Mouse (Mus musculus) kidney, embryonic 15.5 days (tissue): Measurements from ENCODE around the gene Phospho2. TPM values are rescaled to one million over a fixed set of nuclear protein-coding genes. Genes with fewer than 3 reads are reported as not detected.
"Not testable (repeated sequence)": the region's sequence is repeated elsewhere in the genome, so short reads cannot be mapped to it uniquely, and the experiment has no call there.

Source experiments
- ATAC-seq: fragments of 200-750 bp; cut with Nextera tagmentation; replicated peaks from 2 replicates; pipeline ENCODE4 v1.8.0; 2017; ENCODE audit warnings: moderate TSS enrichment; ENCODE audit not compliant: low FRiP score
- H3K27ac ChIP-seq: fragments of 300-500 bp; sonication (generic); 2 replicates; pipeline ENCODE4 v1.5.1; 2015; ENCODE audit warnings: mild to moderate bottlenecking, inconsistent platforms
- H3K27me3 ChIP-seq: fragments of 300-500 bp; sonication (generic); 2 replicates; pipeline ENCODE4 v1.6.1; 2015; ENCODE audit warnings: inconsistent platforms
- H3K36me3 ChIP-seq: fragments of 300-500 bp; sonication (generic); 2 replicates; pipeline ENCODE4 v1.6.1; 2015; ENCODE audit warnings: inconsistent platforms
- H3K4me1 ChIP-seq: fragments of 300-500 bp; sonication (generic); 2 replicates; pipeline ENCODE4 v1.6.1; 2015; ENCODE audit warnings: inconsistent platforms
- H3K4me2 ChIP-seq: fragments of 300-500 bp; sonication (generic); 2 replicates; pipeline ENCODE4 v1.6.1; 2015; ENCODE audit warnings: moderate library complexity, mild to moderate bottlenecking, inconsistent platforms
- H3K4me3 ChIP-seq: fragments of 300-500 bp; sonication (generic); replicated peaks from 2 replicates; pipeline ENCODE4 v1.5.1; 2015; ENCODE audit warnings: mild to moderate bottlenecking, inconsistent platforms
- H3K9ac ChIP-seq: fragments of 300-500 bp; sonication (generic); 2 replicates; pipeline ENCODE4 v1.6.1; 2015; ENCODE audit warnings: mild to moderate bottlenecking, inconsistent platforms
- H3K9me3 ChIP-seq: fragments of 300-500 bp; sonication (generic); replicated peaks from 2 replicates; pipeline ENCODE4 v1.6.1; 2016; ENCODE audit warnings: inconsistent platforms
- WGBS: fragments of 180-500 bp; shearing (Covaris S2); methylation state at CpG from one replicate; pipeline ENCODE4 v1.1.7; 2015; ENCODE audit warnings: mixed read lengths; 5-methylcytosine and 5-hydroxymethylcytosine counted together
- polyA plus RNA-seq: library from polyadenylated mRNA; unstranded; fragments of >200 nt; fragmentation: Nextera tagmentation; extraction: Ambion mirVana; gene quantifications from 2 replicates; pipeline ENCODE4 v1.2.1, GENCODE M21; 2015

The Phospho2 gene
- polyA plus RNA-seq, 1 experiment from 2014 or later, result 22.6 TPM

DNA sequence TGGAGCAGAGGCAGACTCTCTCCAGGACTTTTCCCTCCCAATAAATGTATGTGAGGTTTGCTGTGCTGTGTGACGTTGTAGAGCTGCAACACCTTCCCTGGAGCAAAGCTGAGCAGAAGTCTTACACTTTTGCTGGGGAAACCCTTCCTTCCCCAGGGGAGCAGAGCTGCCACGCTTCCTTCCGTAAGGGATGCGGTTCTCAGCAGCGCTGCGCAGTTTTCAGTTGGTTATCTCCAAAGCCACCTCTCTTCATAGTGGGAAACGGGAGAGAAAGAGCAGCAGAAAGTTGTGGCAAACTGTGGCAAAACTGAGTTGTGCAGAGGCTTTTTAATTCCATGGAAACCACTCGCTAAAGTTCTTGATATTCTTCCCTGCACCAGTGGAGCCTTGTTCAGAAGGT, 14.3 kb downstream of the Phospho2 start:
- H3K9ac ChIP-seq, result no peak overlapping the region
- 0 out of 2 replicates have a peak, but pooled peaks cover 3% of the 10 kb centered on the region for H3K4me1 ChIP-seq
- H3K9me3 ChIP-seq, result no peaks in the 10 kb centered on the region
- no peak overlapping the region for H3K4me2 ChIP-seq
- no peaks in the 10 kb centered on the region for H3K36me3 ChIP-seq
- 70% methylated on average over 8 of the region's 8 CpGs for WGBS
- no peaks in the 10 kb centered on the region for H3K27me3 ChIP-seq
- no peak overlapping the region for H3K27ac ChIP-seq
- no peak for ATAC-seq
- H3K4me3 ChIP-seq, result no peak overlapping the region

DNA sequence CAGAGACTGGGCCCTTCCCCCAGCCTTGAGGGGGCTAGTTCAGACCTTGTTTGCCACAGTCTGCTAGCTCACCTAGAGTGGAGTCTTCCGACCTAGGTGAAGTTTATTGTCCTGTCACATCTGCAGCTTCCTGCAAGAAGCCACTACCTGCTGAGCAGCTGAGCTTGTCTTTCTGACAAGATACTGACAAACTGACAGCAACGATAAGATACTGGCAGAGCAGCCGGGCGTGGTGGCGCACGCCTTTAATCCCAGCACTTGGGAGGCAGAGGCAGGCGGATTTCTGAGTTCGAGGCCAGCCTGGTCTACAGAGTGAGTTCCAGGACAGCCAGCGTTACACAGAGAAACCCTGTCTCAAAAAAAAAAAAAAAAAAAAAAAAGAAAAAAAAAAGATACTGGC, 15.2 kb downstream of the Phospho2 start:
- 86% methylated on average over 8 of the region's 9 CpGs for WGBS
- not testable (repeated sequence) for H3K36me3 ChIP-seq, H3K9me3 ChIP-seq, H3K4me3 ChIP-seq, H3K27me3 ChIP-seq, H3K9ac ChIP-seq, H3K4me2 ChIP-seq, H3K27ac ChIP-seq, ATAC-seq, H3K4me1 ChIP-seq

DNA sequence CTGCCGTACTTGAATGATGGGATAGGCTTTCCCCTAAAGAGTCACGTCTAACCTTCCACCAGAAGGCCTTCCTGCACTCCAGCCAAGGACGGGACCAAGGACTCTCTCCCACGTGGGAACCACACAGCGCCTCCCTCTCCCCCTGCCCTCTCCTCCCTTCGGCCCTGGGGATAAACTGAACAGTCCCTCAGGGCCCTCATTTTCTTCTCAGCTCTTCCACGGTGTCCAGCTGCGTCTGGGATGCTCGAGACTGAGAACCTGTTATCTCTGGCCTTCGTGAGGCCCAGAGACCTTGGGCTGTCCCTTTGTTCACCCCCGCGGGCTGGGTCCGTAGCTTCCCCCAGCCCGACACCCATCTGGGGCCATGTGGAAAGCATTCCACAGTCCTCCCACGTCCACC, 20.7 kb downstream of the Phospho2 start:
- Histone ChIP-seq H3K9me3 (0 out of 2 replicates have a peak, but pooled peaks cover 3% of the 10 kb centered on the region), H3K4me2 (no peak overlapping the region), H3K4me1 (no peaks in the 10 kb centered on the region), H3K36me3 (no peaks in the 10 kb centered on the region), H3K27ac (no peak overlapping the region), H3K27me3 (no peaks in the 10 kb centered on the region), H3K4me3 (no peak overlapping the region), H3K9ac (no peak overlapping the region)
- WGBS, result 66% methylated on average over 15 of the region's 15 CpGs
- ATAC-seq, result no peak

DNA sequence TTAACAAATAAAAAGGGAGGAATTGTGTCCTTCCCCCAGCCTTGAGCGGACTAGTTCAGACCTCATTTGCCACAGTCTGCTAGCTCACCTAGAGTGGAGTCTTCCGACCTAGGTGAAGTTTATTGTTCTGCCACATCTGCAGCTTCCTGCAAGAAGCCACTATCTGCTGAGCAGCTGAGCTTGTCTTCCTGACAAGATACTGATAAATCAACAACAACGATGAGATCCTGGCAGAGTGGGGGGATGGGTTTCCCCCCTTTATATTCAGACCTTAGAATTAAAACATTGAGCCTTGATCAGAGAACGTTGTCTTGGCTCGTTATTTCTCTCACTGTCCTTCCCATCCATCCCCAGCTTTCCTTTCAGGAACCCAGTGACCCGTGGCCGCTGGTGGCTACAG, 21.9 kb downstream of the Phospho2 start:
- H3K4me2 ChIP-seq, H3K9ac ChIP-seq, H3K27me3 ChIP-seq, H3K9me3 ChIP-seq, H3K4me3 ChIP-seq, H3K27ac ChIP-seq, H3K4me1 ChIP-seq, H3K36me3 ChIP-seq, ATAC-seq: not testable (repeated sequence)
- 61% methylated on average over 7 of the region's 7 CpGs for WGBS

DNA sequence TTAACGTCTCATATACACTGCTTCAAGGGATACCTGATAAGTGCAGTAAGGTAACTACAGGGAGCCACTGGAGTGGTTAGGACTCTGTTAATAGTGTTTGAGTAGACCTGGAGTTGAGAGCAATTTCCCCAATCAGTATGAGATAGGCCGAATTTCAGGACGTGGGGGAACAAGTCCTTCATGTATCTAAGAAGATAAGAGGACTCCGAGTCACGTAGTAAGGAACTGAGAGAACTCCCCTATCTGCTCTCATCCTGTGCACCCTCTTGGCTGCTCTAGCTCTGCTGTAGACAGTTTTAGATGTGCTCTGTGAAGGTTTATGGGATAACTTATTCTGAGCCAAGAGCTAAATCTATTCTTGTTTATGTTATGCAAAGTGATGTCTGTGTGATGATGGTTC, 27.2 kb downstream of the Phospho2 start:
- Histone ChIP-seq H3K4me2 (no peak overlapping the region), H3K9me3 (0 out of 2 replicates have a peak, but pooled peaks cover 3% of the 10 kb centered on the region), H3K9ac (no peak overlapping the region), H3K27me3 (no peaks in the 10 kb centered on the region), H3K36me3 (no peaks in the 10 kb centered on the region), H3K4me1 (peaks cover 4% of the 10 kb centered on the region; the same call in 1 of the 2 replicates), H3K27ac (no peak overlapping the region), H3K4me3 (no peak overlapping the region)
- WGBS, result 68% methylated on average over 5 of the region's 5 CpGs
- no peak for ATAC-seq

DNA sequence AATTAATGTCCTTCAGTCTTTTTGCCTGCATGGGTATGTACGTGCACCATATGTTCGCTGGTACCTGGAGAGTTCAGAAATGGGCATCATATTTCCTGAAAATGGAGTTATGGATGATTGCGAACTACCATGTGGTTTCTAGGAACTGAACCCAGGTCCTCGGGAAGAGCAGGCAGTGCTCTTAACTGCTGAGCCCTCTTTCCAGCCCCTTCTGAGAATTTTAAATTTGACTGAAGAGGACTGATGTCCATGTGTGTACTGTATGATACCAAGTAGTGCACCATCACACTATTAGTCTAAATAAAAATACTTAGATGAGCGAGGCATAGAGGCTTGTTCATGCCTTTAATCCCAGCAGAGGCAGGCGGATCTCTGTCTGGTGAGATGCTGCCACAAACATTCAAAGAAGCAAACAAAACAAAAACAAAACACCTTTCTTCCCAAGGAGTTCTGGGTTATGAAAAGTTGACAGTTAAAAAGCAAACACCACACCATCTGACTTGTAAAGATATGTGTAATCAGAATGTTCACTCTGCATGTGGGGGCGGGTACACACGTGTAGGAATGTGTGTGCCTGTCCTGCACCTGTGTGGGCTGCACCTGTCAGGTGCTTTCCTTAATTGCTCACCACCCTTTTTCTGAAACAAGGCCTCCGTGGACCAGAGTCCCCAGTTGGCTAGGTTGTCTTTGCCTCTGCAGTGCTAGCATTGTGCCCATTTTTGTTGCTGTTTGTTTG, 29.1 kb downstream of the Phospho2 start:
- Histone ChIP-seq H3K9ac (no peak overlapping the region), H3K4me3 (no peak overlapping the region), H3K36me3 (no peaks in the 10 kb centered on the region), H3K27me3 (no peaks in the 10 kb centered on the region), H3K4me2 (no peak overlapping the region), H3K4me1 (peaks cover 9% of the 10 kb centered on the region; the same call in 1 of the 2 replicates), H3K27ac (no peak overlapping the region), H3K9me3 (0 out of 2 replicates have a peak, but pooled peaks cover 1% of the 10 kb centered on the region)
- no peak for ATAC-seq
- WGBS, result 83% methylated on average over 9 of the region's 9 CpGs

DNA sequence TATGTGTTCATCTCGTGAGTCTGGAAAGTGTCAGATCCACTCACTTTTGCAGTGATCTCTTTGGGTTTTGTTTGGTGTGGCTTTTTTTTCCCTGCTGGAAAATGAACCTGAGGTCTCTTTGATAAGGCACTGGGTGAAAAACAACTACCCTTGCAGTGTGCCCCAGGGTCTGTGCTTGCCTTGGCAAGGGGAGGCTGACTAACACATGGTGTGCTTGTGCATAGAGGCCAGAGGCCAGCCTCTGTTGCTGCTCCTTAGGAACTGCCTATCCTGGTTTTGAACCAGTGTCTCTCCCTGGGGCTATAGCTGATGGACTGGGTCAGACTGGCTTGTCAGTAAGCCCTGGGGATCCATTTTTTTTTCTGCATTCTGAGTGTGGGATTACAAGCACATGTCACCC, 30.8 kb downstream of the Phospho2 start:
- Histone ChIP-seq H3K36me3 (peaks cover 9% of the 10 kb centered on the region; the same call in 1 of the 2 replicates), H3K4me3 (no peak overlapping the region), H3K9ac (no peak overlapping the region), H3K27ac (no peak overlapping the region), H3K9me3 (no peaks in the 10 kb centered on the region), H3K27me3 (no peaks in the 10 kb centered on the region), H3K4me1 (peaks cover 14% of the 10 kb centered on the region; the same call in 1 of the 2 replicates), H3K4me2 (no peak overlapping the region)
- ATAC-seq, result no peak
- 72% methylated on average over 1 of the region's 1 CpGs for WGBS

DNA sequence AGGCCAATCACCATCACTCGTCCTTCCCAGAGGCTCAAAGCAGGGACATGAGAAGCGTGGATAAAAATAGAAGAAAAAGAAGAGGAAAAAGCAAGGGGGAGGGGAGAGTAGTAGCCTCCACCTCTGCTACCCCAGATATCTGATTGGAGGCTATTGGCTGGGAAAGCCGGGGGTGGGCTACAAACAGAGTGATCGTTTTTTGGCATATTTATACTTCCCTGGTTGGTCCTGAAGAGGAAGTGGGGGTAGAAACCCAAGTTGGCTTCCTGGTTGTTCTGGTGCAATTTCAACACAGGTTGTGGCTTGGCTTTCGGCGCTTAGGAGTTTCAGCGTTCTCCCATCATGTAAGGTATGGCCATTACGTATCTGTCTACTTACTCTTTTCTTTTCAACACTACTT, 32.3 kb downstream of the Phospho2 start, which contains the start of gene Klhl23:
Klhl23 (plus strand) TSS at position 234 of the 400 bp plus-strand sequence.
- Histone ChIP-seq H3K9ac (peak within 1 kb of the TSS; percentile 94), H3K4me3 (peak within 1 kb of the TSS; percentile 91), H3K36me3 (peaks cover 19% of the 10 kb centered on the region; the same call in 1 of the 2 replicates), H3K27me3 (no peaks in the 10 kb centered on the region), H3K4me2 (peak within 1 kb of the TSS; percentile 90), H3K27ac (peak within 1 kb of the TSS; percentile 97), H3K4me1 (peaks cover 23% of the 10 kb centered on the region), H3K9me3 (no peaks in the 10 kb centered on the region)
- no peak for ATAC-seq
- 6% methylated on average over 8 of the region's 8 CpGs for WGBS

DNA sequence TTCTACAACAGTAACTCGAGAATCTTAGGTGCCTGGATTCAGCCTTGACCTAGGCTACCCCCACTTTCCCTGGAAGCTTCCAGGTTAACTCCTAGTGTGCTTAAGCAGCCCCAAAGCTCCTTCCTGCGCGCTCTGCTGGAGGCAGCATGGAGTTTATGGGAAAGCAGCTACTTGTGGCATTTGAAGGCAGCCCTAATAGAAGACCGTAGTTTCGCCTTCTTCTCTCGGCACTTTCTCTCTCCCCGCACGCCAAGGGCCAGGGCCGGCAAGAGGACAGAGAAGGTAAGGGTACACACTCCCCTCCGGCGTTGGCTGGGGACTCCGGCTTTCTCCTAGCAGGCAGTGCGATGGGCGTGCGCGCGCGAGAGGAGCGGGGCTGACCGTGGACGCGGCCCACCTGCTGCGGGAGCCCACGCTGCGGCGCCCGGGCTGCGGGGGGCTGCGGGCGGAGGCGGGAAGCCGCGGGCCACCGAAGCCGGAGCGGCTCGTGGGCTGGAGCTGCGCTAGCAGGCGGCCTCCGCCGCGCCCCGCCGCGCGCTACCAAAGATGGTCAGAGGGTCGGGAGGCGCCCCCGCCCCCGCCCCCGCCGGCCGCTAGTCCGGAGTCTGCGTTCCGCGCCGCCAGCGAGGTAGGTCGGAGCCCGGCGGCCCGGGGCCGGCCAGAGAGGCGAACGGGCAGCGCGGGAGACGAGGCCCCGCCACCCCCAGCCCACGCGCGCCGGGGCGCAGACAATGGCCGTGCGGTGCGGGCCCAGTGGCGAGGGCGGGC, 33.1 kb downstream of the Phospho2 start:
- peak overlapping the region; percentile 90 for H3K4me2 ChIP-seq
- ATAC-seq, result peak; percentile 86
- no peaks in the 10 kb centered on the region for H3K27me3 ChIP-seq
- H3K4me1 ChIP-seq, result peaks cover 23% of the 10 kb centered on the region
- under 1% methylated on average over 66 of the region's 80 CpGs for WGBS
- peak overlapping the region; percentile 91 for H3K4me3 ChIP-seq
- no peaks in the 10 kb centered on the region for H3K9me3 ChIP-seq
- peak overlapping the region; percentile 94 for H3K9ac ChIP-seq
- peak overlapping the region; percentile 97 for H3K27ac ChIP-seq
- peaks cover 21% of the 10 kb centered on the region; the same call in 1 of the 2 replicates for H3K36me3 ChIP-seq

DNA sequence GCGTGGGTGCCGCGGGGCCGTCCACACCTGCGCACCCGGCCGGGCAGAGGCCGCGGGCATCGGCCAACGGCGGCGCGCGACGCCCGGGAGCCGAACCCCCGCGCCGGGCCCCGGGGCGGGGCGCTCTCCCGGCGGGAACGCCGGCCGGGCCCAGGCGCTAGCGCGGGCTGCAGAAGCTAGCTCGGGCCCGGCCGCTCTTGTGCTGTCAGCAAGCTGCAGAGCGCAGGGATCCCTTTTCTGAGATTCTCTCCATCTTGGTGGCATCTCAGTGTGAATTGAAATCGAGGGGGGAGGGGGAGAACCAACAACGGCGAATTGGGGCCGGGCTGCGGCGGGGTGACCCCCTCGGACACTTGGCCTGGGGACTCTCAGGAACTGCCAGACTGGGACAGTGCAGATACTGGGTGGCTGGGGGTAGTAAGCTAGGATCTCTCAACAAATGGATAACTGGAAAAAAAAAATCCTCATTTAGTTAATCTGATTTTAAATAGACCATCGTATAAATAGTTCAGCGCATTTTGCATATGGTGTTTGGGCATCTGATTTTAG, 33.8 kb downstream of the Phospho2 start:
- Histone ChIP-seq H3K4me3 (peak overlapping the region; percentile 91), H3K9me3 (no peaks in the 10 kb centered on the region), H3K36me3 (peaks cover 23% of the 10 kb centered on the region; the same call in 1 of the 2 replicates), H3K4me2 (peak overlapping the region; percentile 90), H3K9ac (peak overlapping the region; percentile 94), H3K27ac (peak overlapping the region; percentile 97), H3K4me1 (peaks cover 23% of the 10 kb centered on the region), H3K27me3 (no peaks in the 10 kb centered on the region)
- 2% methylated on average over 45 of the region's 45 CpGs for WGBS
- ATAC-seq, result peak; percentile 86

DNA sequence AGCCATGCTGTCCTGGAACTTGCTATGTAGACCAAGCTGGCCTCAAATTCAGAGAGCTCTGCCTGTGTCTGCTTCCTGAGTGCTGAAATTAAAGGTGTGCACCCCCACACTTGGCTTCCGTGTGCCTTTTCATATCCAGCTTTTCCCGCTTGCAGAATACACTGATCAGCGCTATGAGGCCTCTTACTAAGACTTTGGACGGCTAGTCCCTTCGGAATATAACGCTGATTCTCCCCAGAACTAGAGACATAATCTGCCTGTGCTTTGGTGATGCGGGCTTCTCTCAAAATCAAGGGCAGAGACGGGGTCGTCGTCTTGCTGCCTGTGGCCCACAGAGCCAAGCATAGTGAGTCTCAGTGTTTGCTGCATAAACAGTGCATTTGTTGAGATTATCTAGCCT, 36.5 kb downstream of the Phospho2 start:
- WGBS, result 84% methylated on average over 10 of the region's 10 CpGs
- Histone ChIP-seq H3K36me3 (peaks cover 48% of the 10 kb centered on the region), H3K9ac (0 out of 2 replicates have a peak overlapping the region, but pooled peaks have one; percentile 4), H3K4me2 (no peak overlapping the region), H3K27me3 (no peaks in the 10 kb centered on the region), H3K4me3 (no peak overlapping the region), H3K27ac (0 out of 2 replicates have a peak overlapping the region, but pooled peaks have one; percentile 45), H3K4me1 (peaks cover 21% of the 10 kb centered on the region), H3K9me3 (no peaks in the 10 kb centered on the region)
- no peak for ATAC-seq

DNA sequence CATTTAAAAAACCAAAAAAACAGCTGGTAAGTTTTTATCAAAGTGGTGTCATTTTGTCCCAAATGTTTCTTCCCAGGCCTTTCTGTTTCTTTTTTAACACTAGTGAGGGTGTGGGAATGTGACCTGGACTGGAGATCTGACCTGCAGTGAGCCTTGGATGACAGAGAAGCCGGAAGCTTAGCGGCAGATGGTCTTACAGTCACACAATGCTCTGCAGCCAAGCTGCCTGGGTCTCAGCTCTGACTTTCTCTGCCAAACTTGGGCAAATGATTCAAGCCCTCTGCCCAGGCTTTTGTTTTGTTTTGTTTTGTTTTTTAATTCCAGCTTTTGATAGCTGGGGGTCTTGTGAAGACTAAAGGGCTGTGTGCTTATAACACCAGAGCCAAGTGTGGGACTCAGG, 37.0 kb downstream of the Phospho2 start:
- no peak overlapping the region for H3K4me3 ChIP-seq
- 40% methylated on average over 2 of the region's 2 CpGs for WGBS
- H3K27ac ChIP-seq, result 0 out of 2 replicates have a peak overlapping the region, but pooled peaks have one; percentile 45

More for the DNA sequence above, 37.0 kb downstream of the Phospho2 start:
- no peak overlapping the region for H3K9ac ChIP-seq
- no peaks in the 10 kb centered on the region for H3K27me3 ChIP-seq
- no peak for ATAC-seq
- H3K4me1 ChIP-seq, result peaks cover 20% of the 10 kb centered on the region
- no peak overlapping the region for H3K4me2 ChIP-seq
- no peaks in the 10 kb centered on the region for H3K9me3 ChIP-seq
- H3K36me3 ChIP-seq, result peaks cover 53% of the 10 kb centered on the region
